Mouse (Mus musculus): ENCODE data around the gene Gadd45gip1.
A peak's percentile ranks its signal among the peaks of the same experiment; 100 is the strongest.

The Gadd45gip1 gene

GRCm38 (mm10) chr8:84832034-84832717 is 854 bp downstream of the Gadd45gip1 start:
- DNase-seq (ENCODE audit: low read depth, low spot score) = peak; percentile 80

GRCm38 (mm10) chr8:84832759-84833742 is 1.7 kb downstream of the Gadd45gip1 start:
- DNase-seq (ENCODE audit: low read depth, low spot score) = no peak

- DNase-seq (ENCODE audit: low read depth, low spot score) = no peak
Measured at GRCm38 (mm10) chr8:84834002-84834865, 2.9 kb downstream of the Gadd45gip1 start.

DNA sequence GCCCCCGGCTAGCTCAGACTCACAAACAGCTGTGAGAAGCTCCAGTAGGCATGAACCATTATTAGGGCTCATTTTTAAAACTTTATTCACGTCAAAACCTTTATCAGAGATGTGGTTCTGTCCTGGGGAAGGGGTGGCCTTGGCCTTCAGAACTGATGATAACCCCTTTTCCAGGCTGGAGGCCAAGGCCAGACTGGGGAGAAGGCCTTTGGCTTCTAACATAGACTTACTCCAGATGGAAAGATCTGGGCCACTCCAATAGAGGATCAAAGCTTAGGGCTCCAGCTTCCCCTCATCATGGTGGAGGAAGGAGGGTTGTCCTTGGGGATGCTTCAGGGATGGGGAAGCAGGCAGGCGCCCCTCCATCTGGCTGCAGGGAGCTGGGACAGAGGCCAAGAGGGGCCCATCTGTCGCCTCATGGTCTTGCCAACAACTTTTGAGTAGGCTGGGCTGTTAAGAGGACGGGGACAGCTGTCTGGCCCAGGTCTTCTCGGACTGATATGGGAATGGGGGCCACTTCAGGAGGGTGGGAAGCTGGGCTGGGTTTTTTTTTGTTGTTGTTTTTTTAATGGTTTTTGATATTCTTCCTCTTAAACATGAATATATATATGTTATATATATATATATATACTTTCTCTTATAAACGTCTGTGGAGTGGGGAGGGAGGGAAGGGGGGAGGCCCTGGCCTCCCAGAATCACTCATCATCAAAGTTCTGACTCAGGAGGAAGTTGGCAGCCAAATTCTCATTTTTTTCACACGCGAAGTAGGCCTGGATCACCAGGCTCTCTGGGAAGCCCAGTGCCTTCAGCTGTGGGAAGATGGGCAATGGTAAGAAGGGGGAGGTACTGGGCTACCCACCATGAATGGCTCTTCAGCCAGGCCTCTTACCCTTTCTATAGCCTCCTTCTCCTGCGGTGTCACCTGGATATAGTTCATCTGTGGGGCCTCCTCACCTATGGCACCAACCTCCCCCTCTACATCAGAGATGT is 3.8 kb downstream of the Gadd45gip1 start:
- DNase-seq (ENCODE audit: low read depth, low spot score) = no peak

GRCm38 (mm10) chr8:84837149-84837911 is 6.0 kb downstream of the Gadd45gip1 start:
- peak; percentile 81 for DNase-seq (ENCODE audit: low read depth, low spot score)

- DNase-seq (ENCODE audit: low read depth, low spot score) = no peak
Measured at GRCm38 (mm10) chr8:84837912-84838470, 6.7 kb downstream of the Gadd45gip1 start.

GRCm38 (mm10) chr8:84838513-84838912 is 7.2 kb downstream of the Gadd45gip1 start:
- DNase-seq (ENCODE audit: low read depth, low spot score) = no peak

DNA sequence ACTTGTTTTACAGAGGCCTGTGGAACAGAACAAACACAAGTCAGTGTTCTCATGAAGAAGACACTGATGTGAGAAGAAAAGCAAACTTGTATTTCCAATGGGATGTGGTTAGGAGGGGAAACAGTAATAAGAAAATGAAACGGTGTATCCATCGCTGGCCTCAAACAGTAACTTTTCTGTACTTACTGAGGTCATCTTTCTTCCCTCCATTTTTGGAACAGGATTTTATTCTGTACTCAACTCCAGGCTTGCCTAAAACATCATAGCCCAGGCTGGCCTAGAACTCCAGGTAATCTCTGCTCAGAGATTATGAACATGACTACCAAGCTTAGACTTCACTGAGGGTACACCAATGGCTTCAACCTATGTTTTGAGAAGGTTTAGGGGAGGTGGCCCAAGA is 8.1 kb downstream of the Gadd45gip1 start:
- no peak for DNase-seq (ENCODE audit: low read depth, low spot score)

- no peak for DNase-seq (ENCODE audit: low read depth, low spot score)
Measured at GRCm38 (mm10) chr8:84839875-84840247, 8.5 kb downstream of the Gadd45gip1 start.

DNA sequence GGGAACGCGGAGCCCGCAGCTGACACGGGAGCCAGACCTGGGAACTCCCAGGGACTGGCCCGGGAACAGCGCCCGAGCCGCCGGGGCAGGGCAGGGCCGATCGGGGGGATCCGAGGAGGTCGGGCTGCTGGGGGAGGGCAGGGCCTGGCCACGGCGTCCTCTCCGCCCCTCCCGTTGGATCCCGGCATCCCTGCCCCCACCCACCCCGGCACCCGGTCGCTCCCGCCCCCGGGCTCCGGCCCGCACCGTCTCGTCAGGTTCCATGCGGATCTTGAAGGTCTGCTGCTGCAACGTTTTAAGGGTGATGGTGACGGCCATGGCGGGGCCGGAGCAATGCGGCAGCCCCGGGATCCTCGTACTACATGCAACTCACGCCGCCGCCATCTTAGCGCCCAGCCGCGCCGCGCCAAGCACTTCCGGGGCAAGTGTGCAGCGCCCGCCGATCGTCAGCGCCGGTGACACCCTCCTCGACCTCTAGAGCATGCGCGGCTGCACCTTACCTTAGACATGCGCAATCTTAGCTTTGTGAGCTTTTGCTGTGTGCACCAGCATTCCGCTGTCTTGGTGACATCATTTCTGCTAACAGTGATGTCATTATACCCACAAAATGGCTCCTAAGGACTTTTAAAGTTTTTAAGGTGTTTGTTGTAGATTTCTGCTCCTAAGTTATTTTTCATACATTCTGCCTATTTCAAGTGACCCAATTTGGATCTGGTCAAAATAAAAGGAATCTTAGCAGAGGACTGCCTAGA is 9.1 kb downstream of the Gadd45gip1 start, which contains the start of gene Rad23a:
Gene Rad23a, minus strand, starts transcription at position 418 of the 752 bp plus-strand sequence.
- DNase-seq (ENCODE audit: low read depth, low spot score) = peak; percentile 96

- no peak for DNase-seq (ENCODE audit: low read depth, low spot score)
Measured at GRCm38 (mm10) chr8:84841514-84841913, 10.2 kb downstream of the Gadd45gip1 start.

- DNase-seq (ENCODE audit: low read depth, low spot score) = no peak
Measured at GRCm38 (mm10) chr8:84844397-84845070, 13.2 kb downstream of the Gadd45gip1 start.

DNA sequence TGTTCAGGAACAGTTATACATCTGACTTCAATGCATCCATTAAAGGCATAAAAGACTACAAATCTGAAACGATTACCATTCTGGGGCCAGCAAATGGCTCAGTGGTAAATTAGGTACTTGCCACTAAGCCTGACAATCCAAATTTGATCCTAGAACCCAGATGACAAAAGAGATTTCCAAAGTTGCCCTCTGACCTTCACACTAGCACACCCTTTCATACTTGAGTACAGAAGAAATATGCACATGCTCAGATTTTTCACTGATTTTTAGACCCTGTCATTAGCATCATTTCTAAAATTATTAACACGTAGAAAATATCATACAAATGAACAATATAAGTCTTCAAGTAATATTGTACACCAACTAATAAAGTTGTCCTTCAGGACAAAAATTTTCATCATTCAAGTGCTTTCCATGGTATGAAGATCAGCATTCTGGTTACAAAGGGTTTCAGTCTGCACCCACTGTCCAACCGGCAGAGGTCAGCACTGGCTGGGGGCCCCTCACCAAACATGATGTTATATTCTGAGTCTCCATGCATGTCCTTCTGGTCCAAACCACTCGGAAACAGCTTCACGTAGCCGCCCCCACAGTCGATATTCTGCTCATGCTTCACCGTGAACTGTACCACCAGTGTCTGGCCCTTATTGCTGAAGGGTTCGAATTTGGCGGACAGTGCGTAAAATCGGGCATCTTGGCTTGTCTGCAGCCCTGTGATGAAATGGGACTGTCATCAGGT is 14.2 kb downstream of the Gadd45gip1 start:
- no peak for DNase-seq (ENCODE audit: low read depth, low spot score)

- DNase-seq (ENCODE audit: low read depth, low spot score) = no peak
Measured at GRCm38 (mm10) chr8:84846094-84846721, 14.9 kb downstream of the Gadd45gip1 start.

GRCm38 (mm10) chr8:84846722-84847572 is 15.6 kb downstream of the Gadd45gip1 start, which contains the start of gene Calr:
Gene Calr (minus strand): TSS chr8:84846934.
- peak; percentile 100 for DNase-seq (ENCODE audit: low read depth, low spot score)
